Mouse (Mus musculus) ovary, adult 10 weeks (tissue): ENCODE results near the gene Eif3l. TPM values are rescaled to one million over a fixed set of nuclear protein-coding genes. Genes with fewer than 3 reads are reported as not detected.

Source experiments
- polyA plus RNA-seq: library from polyadenylated mRNA; stranded (reverse); fragments of 350-450 nt; fragmentation: Illumina TruSeq; extraction: RNeasy Lipid Tissue Mini Kit (QIAGEN cat#74804); gene quantifications from one replicate; pipeline ENCODE4 v1.2.3, GENCODE M21; 2014

Gene Eif3l
- polyA plus RNA-seq, result 118 TPM

DNA sequence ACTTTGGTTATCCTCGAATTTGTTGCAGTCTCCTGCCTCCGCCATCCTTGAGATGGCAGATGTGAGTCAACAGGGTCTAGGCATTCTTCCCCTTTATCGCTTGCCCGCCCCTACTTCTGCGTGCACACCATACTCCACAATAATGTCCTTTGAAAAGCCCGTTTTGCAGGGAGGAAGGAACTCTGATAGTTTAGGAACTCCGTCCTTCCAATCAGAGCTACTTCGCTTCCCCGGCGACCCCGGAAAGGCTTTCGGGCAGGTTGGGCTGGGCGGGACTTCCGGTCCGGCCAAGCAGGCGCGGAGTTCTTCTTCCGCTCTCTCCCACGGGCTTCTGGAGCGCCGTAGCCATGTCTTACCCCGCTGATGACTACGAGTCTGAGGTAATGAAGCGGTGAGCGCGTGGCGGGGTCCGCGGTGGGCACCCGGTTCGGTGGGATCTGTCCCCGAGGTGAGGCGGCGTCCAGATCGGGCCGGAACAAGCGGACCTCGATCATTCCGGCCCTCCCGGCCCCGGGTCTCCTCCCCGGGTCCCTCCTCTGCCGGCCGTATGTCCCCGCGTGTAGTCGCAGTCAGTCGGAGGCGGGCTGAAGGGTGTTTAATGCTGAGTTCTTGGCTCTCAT lies at the start of gene Eif3l:
Eif3l (plus strand) TSS at position 267 of the 620 bp plus-strand sequence.

DNA sequence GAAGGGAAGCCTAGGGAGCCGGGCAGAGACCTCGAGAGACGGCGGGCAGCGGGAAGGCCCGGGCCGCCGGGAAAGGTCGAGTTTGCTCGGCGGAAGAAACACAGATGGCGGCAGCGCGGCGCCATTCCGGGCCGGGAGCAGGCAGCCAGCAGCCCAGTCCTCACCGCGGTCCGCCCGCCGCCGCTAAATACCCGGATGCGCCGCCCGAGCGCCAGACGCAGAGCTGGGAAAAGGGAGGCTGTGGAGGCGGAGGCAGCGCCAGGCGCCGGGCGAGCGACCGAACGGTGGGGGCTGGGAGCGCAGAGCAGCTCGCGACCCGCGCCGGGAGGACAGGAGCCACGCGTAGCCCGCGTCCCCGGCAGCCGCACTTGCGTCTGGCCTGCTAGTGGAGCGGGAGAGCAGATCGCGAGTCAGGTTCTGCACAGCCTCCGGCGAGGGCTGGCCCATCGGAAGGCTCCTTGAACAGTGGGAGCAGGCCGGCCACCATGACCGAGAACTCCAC lies 46.7 kb upstream of the Eif3l start, which contains the start of gene H1f0:
H1f0 (plus strand) TSS at position 214 of the 502 bp plus-strand sequence.

DNA sequence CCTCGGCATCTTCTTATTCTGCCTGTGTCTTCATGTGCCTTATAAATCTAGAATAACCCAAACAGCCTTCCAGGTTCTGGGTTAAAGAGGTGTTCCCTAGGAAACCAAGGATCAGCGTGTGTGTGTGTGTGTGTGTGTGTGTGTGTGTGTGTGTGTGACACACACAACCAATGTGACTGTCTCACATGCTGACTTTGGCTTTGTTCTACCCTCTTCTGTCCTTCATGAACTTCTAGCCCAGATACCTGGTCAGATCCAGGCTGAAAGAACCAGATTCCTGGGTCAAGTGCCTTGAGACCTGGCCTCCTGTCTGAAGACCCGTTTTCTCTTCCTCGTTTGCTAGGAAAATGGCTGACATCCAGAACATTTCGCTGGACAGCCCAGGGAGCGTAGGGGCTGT lies 33.4 kb upstream of the Eif3l start, which contains the start of gene Galr3:
Galr3 (plus strand) TSS at position 301 of the 400 bp plus-strand sequence.

DNA sequence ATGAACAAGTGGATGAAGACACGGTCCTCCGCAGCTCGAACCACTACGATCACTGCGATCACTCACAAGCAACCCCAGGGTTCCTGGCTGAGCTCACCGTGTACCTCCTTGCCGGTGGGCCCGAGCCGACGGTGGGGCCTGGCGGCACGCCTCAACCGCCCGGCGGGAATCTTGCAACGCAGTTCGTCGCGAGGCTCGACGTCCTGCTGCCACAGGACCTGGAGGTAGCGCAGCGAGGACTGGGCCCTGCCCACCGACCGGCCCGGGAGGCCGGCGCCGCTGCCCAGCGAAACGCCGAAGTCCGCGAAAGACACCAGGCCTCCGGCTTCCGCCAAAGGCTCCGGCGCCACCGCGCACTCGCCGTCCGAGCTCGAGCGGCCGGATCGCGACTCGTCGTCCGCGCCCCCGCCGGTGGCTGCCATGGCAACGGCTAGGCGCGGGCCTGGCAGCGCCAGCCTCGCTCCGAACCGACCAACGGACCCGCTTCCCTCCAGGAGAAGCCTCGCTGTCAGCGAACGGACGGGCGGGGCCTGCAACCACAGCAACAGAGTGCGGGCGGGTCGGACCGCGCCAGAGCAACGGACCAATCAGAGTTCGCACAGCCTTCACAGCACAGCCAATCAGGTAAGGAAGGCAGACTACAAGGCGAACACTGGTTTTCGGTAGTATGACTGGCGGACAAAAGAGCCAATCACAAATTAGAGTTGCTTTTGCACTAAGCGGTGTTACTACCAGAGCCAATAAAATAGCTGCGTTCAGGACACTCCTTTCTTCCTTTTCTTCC lies 12.4 kb upstream of the Eif3l start, which contains the start of gene Ankrd54:
Ankrd54 (minus strand) TSS at position 518 of the 784 bp plus-strand sequence.

DNA sequence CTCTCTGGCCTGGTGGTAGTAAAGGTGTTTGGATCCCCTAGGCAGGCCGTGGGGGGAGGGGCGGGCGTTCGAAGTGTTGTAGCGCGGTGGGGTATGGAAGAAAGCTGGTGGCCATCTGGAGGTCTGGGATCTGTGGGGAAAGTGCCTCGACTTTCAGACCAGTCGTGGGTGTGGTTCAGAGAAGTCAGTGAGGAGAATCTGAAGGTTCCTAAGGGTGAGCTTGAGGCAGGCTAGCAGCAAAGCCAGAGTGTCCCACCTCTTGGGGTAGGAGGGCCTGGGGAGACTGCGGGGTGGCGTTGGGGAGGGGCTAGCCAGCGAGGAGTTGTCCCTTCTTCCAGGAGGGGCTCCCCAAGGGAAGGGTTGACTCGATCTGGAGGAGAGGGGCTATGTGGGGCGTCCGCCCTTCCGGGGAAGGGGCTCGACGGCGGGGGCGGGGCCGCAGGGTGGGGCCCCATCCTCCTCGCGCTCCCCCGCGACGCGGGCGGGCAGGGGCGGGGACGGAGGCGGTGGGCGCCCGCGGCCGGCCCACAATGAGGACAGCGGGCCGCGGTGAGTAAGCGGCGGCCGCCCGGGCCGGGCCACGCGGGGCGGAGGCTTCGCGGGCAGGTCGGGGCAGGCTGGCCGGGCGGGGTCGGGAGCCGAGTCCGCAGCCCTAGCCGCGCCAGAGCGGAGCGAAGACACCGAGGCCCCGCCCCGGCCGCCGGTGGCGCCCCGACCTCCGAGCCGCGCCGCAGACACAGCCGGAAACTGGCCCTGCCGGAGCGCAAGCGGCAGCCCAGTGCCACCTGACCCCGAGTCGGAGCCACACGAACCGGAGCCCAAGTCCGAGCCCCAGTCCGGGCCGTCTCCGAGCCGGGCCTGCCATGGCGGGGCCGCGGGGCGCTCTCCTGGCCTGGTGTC lies 33.7 kb downstream of the Eif3l start, which contains the start of gene Micall1:
Micall1 (plus strand) TSS at position 478 of the 900 bp plus-strand sequence.

DNA sequence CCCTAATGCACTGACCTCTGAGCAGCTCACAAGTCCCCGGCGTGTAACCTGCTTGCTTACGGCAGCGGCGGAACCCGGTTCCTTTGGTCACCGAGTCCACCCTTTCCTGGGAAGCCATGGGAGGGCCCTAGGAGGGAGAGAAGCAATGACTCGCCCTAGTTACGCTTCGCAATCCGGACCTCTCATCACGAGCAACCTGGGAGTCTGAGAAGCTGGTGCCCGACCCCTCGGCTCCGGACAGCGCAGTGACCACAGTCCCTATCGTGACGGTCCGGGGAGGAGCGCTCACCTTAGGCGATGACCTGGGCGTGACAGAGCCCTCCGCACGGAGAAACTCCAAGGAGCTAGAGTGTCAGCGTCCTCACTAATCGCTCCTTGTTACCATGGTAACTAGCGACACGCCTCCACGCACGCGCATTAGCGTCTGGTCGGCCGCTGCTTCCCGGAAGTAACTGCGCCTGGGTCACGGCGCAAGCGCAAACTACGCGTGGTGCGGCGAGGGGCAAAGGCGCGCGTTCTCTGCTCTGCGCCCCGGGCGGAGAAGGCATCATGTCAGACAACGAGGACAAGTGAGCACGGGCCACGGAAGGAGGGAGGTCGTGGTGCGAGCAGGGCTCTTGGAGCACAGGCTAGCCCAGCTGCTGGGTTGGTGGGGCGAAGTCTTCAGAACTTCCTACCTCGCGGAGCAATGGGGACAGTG lies 66.0 kb downstream of the Eif3l start, which contains the start of the genes Polr2f and 1700088E04Rik:
Polr2f (plus strand) TSS at position 144 of the 700 bp plus-strand sequence.
1700088E04Rik (minus strand) TSS at position 388 of the 700 bp plus-strand sequence.

Other genes starting within 250 kb of the Eif3l start
- not detected for gene Cdc42ep1, start 232.6 kb upstream of the Eif3l start, polyA plus RNA-seq
- 2.3 TPM for gene Lgals2, start 219.7 kb upstream of the Eif3l start, polyA plus RNA-seq
- not detected for gene Gga1, start 198.0 kb upstream of the Eif3l start, polyA plus RNA-seq
- not detected for gene Gm49510, start 175.5 kb upstream of the Eif3l start, polyA plus RNA-seq
- gene Sh3bp1, start 175.4 kb upstream of the Eif3l start, polyA plus RNA-seq, result 0.43 TPM
- 0.68 TPM for gene Pdxp, start 161.3 kb upstream of the Eif3l start, polyA plus RNA-seq
- 1.5 TPM for gene Lgals1, start 148.5 kb upstream of the Eif3l start, polyA plus RNA-seq
- 3.5 TPM for gene Nol12, start 140.2 kb upstream of the Eif3l start, polyA plus RNA-seq
- 2.4 TPM for gene Triobp, start 127.5 kb upstream of the Eif3l start, polyA plus RNA-seq
- 118 TPM for gene H1f0, start 46.7 kb upstream of the Eif3l start, polyA plus RNA-seq
- gene Galr3, start 33.3 kb upstream of the Eif3l start, polyA plus RNA-seq, result not detected
- 1.00 TPM for gene Ankrd54, start 12.3 kb upstream of the Eif3l start, polyA plus RNA-seq
- gene Micall1, start 33.7 kb downstream of the Eif3l start, polyA plus RNA-seq, result 6.9 TPM
- not detected for gene Polr2f, start 65.8 kb downstream of the Eif3l start, polyA plus RNA-seq
- gene 1700088E04Rik, start 66.1 kb downstream of the Eif3l start, polyA plus RNA-seq, result 1.6 TPM
- not detected for gene Sox10, start 90.1 kb downstream of the Eif3l start, polyA plus RNA-seq
- 4.3 TPM for gene Pick1, start 154.0 kb downstream of the Eif3l start, polyA plus RNA-seq
- 1.4 TPM for gene Gm49486, start 154.2 kb downstream of the Eif3l start, polyA plus RNA-seq
- not detected for gene Slc16a8, start 179.6 kb downstream of the Eif3l start, polyA plus RNA-seq
- gene Baiap2l2, start 210.4 kb downstream of the Eif3l start, polyA plus RNA-seq, result not detected